Mouse (Mus musculus) neural tube, embryonic 12.5 days (tissue): ENCODE data around the gene Terf2. TPM values are rescaled to one million over a fixed set of nuclear protein-coding genes. Genes with fewer than 3 reads are reported as not detected.
"Not testable (repeated sequence)": the region's sequence is repeated elsewhere in the genome, so short reads cannot be mapped to it uniquely, and the experiment has no call there.

Experiments used
- ATAC-seq: fragments of 200-750 bp; cut with Nextera tagmentation; 2 replicates; pipeline ENCODE4 v1.8.0; 2017; ENCODE audit warnings: low read depth, mild to moderate bottlenecking, moderate TSS enrichment, moderate library complexity; ENCODE audit not compliant: low FRiP score
- H3K27ac ChIP-seq: fragments of 300-500 bp; sonication (generic); 2 replicates; pipeline ENCODE4 v1.5.1; 2016
- H3K27me3 ChIP-seq: fragments of 300-500 bp; sonication (generic); replicated peaks from 2 replicates; pipeline ENCODE4 v1.6.1; 2016; ENCODE audit warnings: mild to moderate bottlenecking
- H3K36me3 ChIP-seq: fragments of 300-500 bp; sonication (generic); 2 replicates; pipeline ENCODE4 v1.6.1; 2016; ENCODE audit warnings: mild to moderate bottlenecking
- H3K4me1 ChIP-seq: fragments of 300-500 bp; sonication (generic); 2 replicates; pipeline ENCODE4 v1.6.1; 2016
- H3K4me2 ChIP-seq: fragments of 300-500 bp; sonication (generic); replicated peaks from 2 replicates; pipeline ENCODE4 v1.6.1; 2016; ENCODE audit warnings: mild to moderate bottlenecking
- H3K4me3 ChIP-seq: fragments of 300-500 bp; sonication (generic); 2 replicates; pipeline ENCODE4 v1.5.1; 2016
- H3K9ac ChIP-seq: fragments of 300-500 bp; sonication (generic); 2 replicates; pipeline ENCODE4 v1.6.1; 2016; ENCODE audit warnings: mild to moderate bottlenecking
- H3K9me3 ChIP-seq: fragments of 300-500 bp; sonication (generic); 2 replicates; pipeline ENCODE4 v1.6.1; 2016; ENCODE audit warnings: mild to moderate bottlenecking
- whole genome bisulfite sequencing: fragments of 180-500 bp; shearing (Covaris S2); methylation state at CpG from one replicate; pipeline ENCODE4 v1.1.7; 2016; 5-methylcytosine and 5-hydroxymethylcytosine counted together
- polyA plus RNA-seq: library from polyadenylated mRNA; unstranded; fragments of >200 nt; fragmentation: Nextera tagmentation; extraction: Ambion mirVana; gene quantifications from 2 replicates; pipeline ENCODE4 v1.2.1, GENCODE M21; 2016

The Terf2 gene
- polyA plus RNA-seq, 1 experiment from 2014 or later, result 21.3 TPM

- H3K4me1 ChIP-seq, result no peaks in the 10 kb centered on the region
- no peak overlapping the region for H3K27ac ChIP-seq
- no peak overlapping the region for H3K9ac ChIP-seq
- 56% methylated on average over 9 of the region's 9 CpGs for WGBS
- no peak overlapping the region for H3K4me2 ChIP-seq
- H3K4me3 ChIP-seq, result no peak overlapping the region
- no peaks in the 10 kb centered on the region for H3K36me3 ChIP-seq
- no peaks in the 10 kb centered on the region for H3K9me3 ChIP-seq
- H3K27me3 ChIP-seq, result no peaks in the 10 kb centered on the region
- ATAC-seq, result no peak
Measured at GRCm38 (mm10) chr8:107110629-107111330, 14.4 kb upstream of the Terf2 start.

DNA sequence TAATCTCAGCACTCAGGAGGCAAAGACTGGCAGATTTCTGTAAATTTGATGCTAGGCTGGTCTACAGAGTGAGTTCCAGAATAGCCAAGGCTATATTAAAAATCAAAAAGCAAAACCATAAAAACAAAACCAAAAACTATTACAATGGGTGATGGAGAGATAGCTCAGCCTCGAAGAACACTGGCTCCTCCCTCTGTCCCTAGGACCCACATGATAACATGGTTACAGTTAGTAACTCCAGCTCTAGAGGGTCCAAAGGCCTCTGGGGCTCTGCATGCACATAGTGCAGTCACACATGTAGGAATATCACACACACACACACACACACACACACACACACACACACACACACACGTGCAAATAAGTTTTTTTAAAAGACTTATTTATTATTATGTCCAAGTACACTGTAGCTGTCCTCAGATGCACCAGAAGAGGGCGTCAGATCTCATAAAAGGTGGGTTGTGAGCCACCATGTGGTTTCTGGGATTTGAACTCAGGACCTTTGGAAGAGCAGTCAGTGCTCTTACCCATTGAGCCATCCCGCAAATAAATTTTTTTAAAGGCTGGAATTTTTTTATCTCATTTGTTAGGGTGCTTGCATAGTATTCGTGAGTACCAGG is 13.6 kb upstream of the Terf2 start:
- WGBS, result 78% methylated on average over 5 of the region's 5 CpGs

DNA sequence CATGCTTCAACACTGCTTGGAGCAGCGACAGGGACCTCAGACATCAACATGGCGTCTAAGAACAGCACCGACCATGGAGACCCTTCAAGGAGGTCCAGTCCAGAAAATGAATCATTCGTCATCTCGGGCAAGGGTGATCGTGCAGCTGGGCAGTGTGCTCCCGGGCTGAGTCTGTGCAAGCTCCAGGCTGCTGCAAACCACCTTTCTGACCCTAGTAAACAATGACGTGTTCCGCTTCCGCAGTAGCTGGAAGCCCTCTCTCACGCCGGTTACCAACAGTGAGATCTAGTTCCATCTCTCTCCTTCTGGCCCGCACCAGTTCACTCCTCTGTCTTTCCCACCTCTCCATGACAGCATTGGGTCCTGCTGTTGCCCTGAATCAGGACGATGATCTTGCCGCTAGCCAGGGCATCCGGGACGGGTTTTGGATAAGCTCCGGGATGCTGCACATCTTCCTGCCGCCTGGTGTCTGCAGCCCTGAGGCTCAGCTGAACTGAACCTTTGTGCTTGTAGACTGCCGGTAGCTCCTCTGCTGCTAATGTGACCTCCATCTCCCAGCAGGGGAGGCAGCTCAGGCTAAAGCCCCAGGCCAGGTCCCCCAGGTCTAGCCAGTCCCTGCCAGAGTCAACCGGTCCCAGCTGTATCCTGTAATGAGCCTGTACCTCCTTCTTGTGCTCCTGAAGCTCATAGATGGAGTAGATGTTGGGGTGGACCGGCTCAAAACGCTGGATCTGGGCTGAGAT is 12.8 kb upstream of the Terf2 start:
- no peak overlapping the region for H3K27ac ChIP-seq
- H3K36me3 ChIP-seq, result no peaks in the 10 kb centered on the region
- H3K9me3 ChIP-seq, result no peaks in the 10 kb centered on the region
- ATAC-seq, result no peak
- H3K4me1 ChIP-seq, result no peaks in the 10 kb centered on the region
- WGBS, result 75% methylated on average over 23 of the region's 23 CpGs
- no peak overlapping the region for H3K4me2 ChIP-seq
- no peaks in the 10 kb centered on the region for H3K27me3 ChIP-seq
- H3K9ac ChIP-seq, result no peak overlapping the region
- no peak overlapping the region for H3K4me3 ChIP-seq

More for the DNA sequence above, 13.6 kb upstream of the Terf2 start:
- H3K27ac ChIP-seq, result no peak overlapping the region
- H3K4me1 ChIP-seq, result no peaks in the 10 kb centered on the region
- no peaks in the 10 kb centered on the region for H3K27me3 ChIP-seq
- H3K4me3 ChIP-seq, result no peak overlapping the region
- H3K9ac ChIP-seq, result no peak overlapping the region
- H3K4me2 ChIP-seq, result no peak overlapping the region
- no peaks in the 10 kb centered on the region for H3K36me3 ChIP-seq
- H3K9me3 ChIP-seq, result no peaks in the 10 kb centered on the region
- ATAC-seq, result no peak

DNA sequence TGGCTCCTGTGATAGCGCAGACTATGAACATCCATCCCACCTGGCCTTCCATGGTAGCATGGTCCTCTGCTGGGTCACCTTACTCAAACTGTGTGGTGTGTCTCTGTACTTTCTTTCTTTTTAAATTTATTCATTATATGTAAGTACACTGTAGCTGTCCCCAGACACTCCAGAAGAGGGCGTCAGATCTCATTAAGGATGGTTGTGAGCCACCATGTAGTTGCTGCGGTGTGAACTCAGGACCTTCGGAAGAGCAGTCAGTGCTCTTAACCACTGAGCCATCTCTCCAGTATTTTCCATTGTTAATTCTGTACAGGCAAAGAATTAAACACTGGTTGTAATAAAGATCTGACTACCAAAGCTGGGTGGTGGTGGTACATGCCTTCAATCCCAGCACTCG is 11.7 kb upstream of the Terf2 start:
- not testable (repeated sequence) for H3K27ac ChIP-seq, ATAC-seq, H3K4me2 ChIP-seq, H3K36me3 ChIP-seq, H3K4me1 ChIP-seq, H3K4me3 ChIP-seq, H3K9me3 ChIP-seq, H3K27me3 ChIP-seq, H3K9ac ChIP-seq
- WGBS, result 92% methylated on average over 5 of the region's 5 CpGs

- Histone ChIP-seq H3K27ac (no peak overlapping the region), H3K4me1 (no peaks in the 10 kb centered on the region), H3K4me2 (no peak overlapping the region), H3K36me3 (no peaks in the 10 kb centered on the region), H3K27me3 (no peaks in the 10 kb centered on the region), H3K9me3 (no peaks in the 10 kb centered on the region), H3K9ac (no peak overlapping the region), H3K4me3 (no peak overlapping the region)
- 9% methylated on average over 4 of the region's 4 CpGs for WGBS
- no peak for ATAC-seq
Measured at GRCm38 (mm10) chr8:107104547-107104946, 8.2 kb upstream of the Terf2 start.

DNA sequence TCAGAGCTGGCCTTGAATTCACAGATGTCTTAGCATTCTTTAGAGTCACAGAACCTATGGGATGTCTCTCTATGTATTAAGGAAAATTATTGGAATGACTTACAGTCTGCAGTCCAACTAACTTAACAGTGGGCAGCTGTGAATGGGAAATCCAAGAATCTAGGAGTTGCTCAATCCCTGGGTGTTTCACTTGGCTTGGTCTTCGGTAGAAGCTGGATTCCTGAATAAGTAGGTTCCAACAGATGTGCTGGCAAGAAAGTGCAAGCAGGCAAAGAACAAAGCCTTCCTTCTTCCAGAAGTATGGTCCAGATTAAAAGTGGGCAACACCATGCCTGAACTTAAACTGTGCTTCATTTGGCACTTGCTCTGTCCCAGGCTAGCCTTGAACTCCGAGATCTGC is 4.3 kb upstream of the Terf2 start:
- Histone ChIP-seq H3K4me3 (no peak overlapping the region), H3K9me3 (no peaks in the 10 kb centered on the region)
- WGBS, result 90% methylated on average over 2 of the region's 2 CpGs

GRCm38 (mm10) chr8:107095717-107096365 is 506 bp downstream of the Terf2 start:
- H3K4me1 ChIP-seq, result peaks cover 15% of the 10 kb centered on the region; the same call in 1 of the 2 replicates
- peak overlapping the region; percentile 92 for H3K9ac ChIP-seq
- H3K36me3 ChIP-seq, result peaks cover 16% of the 10 kb centered on the region
- H3K27me3 ChIP-seq, result no peaks in the 10 kb centered on the region
- under 1% methylated on average over 51 of the region's 53 CpGs for WGBS
- peak; percentile 57 for ATAC-seq
- H3K27ac ChIP-seq, result peak overlapping the region; percentile 62
- H3K9me3 ChIP-seq, result no peaks in the 10 kb centered on the region
- peak overlapping the region; percentile 80 for H3K4me3 ChIP-seq
- peak overlapping the region; percentile 63 for H3K4me2 ChIP-seq

More for the DNA sequence above, 4.3 kb upstream of the Terf2 start:
- Histone ChIP-seq H3K9ac (no peak overlapping the region), H3K27ac (no peak overlapping the region), H3K27me3 (no peaks in the 10 kb centered on the region), H3K4me2 (no peak overlapping the region), H3K4me1 (no peaks in the 10 kb centered on the region), H3K36me3 (no peaks in the 10 kb centered on the region)
- no peak for ATAC-seq

GRCm38 (mm10) chr8:107090531-107090930 is 5.8 kb downstream of the Terf2 start:
- Histone ChIP-seq H3K9me3 (peaks cover 10% of the 10 kb centered on the region; the same call in 1 of the 2 replicates), H3K36me3 (peaks cover 59% of the 10 kb centered on the region), H3K4me1 (peaks cover 15% of the 10 kb centered on the region; the same call in 1 of the 2 replicates), H3K27ac (no peak overlapping the region), H3K27me3 (no peaks in the 10 kb centered on the region), H3K4me2 (no peak overlapping the region), H3K9ac (no peak overlapping the region), H3K4me3 (no peak overlapping the region)
- ATAC-seq, result no peak
- 97% methylated on average over 7 of the region's 7 CpGs for WGBS

GRCm38 (mm10) chr8:107088526-107089063 is 7.8 kb downstream of the Terf2 start:
- ATAC-seq, result no peak
- Histone ChIP-seq H3K4me2 (no peak overlapping the region), H3K27me3 (no peaks in the 10 kb centered on the region), H3K9ac (no peak overlapping the region), H3K27ac (no peak overlapping the region), H3K4me1 (no peaks in the 10 kb centered on the region), H3K36me3 (peaks cover 61% of the 10 kb centered on the region), H3K9me3 (peaks cover 10% of the 10 kb centered on the region; the same call in 1 of the 2 replicates), H3K4me3 (no peak overlapping the region)
- 94% methylated on average over 5 of the region's 5 CpGs for WGBS

DNA sequence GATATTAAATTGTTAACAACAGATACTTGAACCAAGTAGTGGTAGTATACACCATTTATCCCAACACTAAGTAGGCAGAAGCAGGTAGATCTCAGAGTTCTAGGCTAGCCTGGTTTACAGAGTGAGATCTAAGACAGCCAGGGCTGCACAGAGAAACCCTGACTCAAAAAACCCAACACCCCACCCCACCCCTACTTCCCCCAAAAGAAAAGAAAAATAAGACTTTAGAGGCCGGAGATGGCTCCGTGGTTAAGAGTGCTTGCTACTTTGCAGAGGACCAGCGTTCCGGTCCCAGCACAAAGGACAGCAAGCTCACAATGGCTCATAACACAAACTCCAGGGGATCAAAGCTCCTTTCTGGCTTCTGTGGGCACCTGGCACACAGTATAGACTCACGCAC is 10.3 kb downstream of the Terf2 start:
- Histone ChIP-seq H3K9ac (no peak overlapping the region), H3K36me3 (peaks cover 74% of the 10 kb centered on the region), H3K4me2 (no peak overlapping the region), H3K4me1 (no peaks in the 10 kb centered on the region), H3K27ac (no peak overlapping the region), H3K27me3 (no peaks in the 10 kb centered on the region), H3K9me3 (peaks cover 10% of the 10 kb centered on the region; the same call in 1 of the 2 replicates), H3K4me3 (no peak overlapping the region)
- no peak for ATAC-seq
- WGBS, result 97% methylated on average over 5 of the region's 5 CpGs

DNA sequence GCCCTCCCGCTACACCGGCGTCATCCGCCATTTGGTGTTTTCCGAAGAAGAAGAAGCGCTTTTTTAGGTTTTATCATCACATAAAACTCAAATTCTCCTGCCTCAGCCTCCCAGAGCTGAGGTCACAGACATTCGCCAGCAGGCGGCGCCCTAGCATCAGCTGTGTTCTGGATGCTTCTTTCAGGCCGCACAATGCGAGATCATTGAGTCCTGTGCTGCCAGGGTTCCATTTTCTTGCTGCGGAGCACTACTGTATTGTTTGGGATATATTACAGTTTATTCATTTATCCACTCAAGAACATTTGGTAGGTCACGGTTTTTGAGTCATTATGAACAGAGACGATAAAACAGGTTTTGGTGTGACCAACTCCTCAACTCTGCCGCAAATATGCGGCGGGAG is 11.0 kb downstream of the Terf2 start:
- Histone ChIP-seq H3K4me1 (no peaks in the 10 kb centered on the region), H3K9me3 (peaks cover 10% of the 10 kb centered on the region; the same call in 1 of the 2 replicates), H3K36me3 (peaks cover 74% of the 10 kb centered on the region), H3K27ac (no peak overlapping the region), H3K4me3 (no peak overlapping the region), H3K4me2 (no peak overlapping the region), H3K27me3 (no peaks in the 10 kb centered on the region), H3K9ac (no peak overlapping the region)
- WGBS, result 96% methylated on average over 17 of the region's 17 CpGs
- ATAC-seq, result no peak
